Mouse (Mus musculus) ES-Bruce4 (cell line): ENCODE results near the gene 2300009A05Rik. TPM values are rescaled to one million over a fixed set of nuclear protein-coding genes. Genes with fewer than 3 reads are reported as not detected.

ENCODE experiments used
- H3K27ac ChIP-seq: 2 replicates; pipeline ENCODE4 v1.5.1; 2012; ENCODE audit warnings: low read length, inconsistent platforms; ENCODE audit not compliant: insufficient read depth
- H3K27me3 ChIP-seq: 2 replicates; pipeline ENCODE4 v1.6.1; 2012; ENCODE audit warnings: mild to moderate bottlenecking, low read length, inconsistent platforms; ENCODE audit not compliant: control insufficient read depth, poor library complexity, insufficient read depth, severe bottlenecking
- H3K36me3 ChIP-seq: 2 replicates; pipeline ENCODE4 v1.6.1; 2012; ENCODE audit warnings: inconsistent platforms, mild to moderate bottlenecking, low read length, moderate library complexity; ENCODE audit not compliant: control insufficient read depth, poor library complexity, insufficient read depth, severe bottlenecking
- H3K4me1 ChIP-seq: one replicate; pipeline ENCODE4 v1.8.1; 2011; ENCODE audit warnings: low read length; ENCODE audit not compliant: control insufficient read depth, insufficient read depth
- H3K4me3 ChIP-seq: 2 replicates; pipeline ENCODE4 v1.5.1; 2011; ENCODE audit warnings: low read depth, mild to moderate bottlenecking, low read length
- H3K9ac ChIP-seq: 2 replicates; pipeline ENCODE4 v1.6.1; 2012; ENCODE audit warnings: low read depth, mild to moderate bottlenecking, inconsistent platforms; ENCODE audit not compliant: poor library complexity, severe bottlenecking
- H3K9me3 ChIP-seq: replicated peaks from 2 replicates; pipeline ENCODE4 v1.6.1; 2012; ENCODE audit warnings: mild to moderate bottlenecking, low read length, inconsistent platforms; ENCODE audit not compliant: control insufficient read depth, poor library complexity, insufficient read depth, severe bottlenecking
- CTCF ChIP-seq: IDR thresholded peaks from one replicate; pipeline ENCODE4 v1.8.1; 2011; ENCODE audit warnings: low read depth, low read length
- EP300 ChIP-seq: IDR thresholded peaks from 2 replicates; pipeline ENCODE4 v1.6.1; 2011; ENCODE audit warnings: low read depth, low read length; ENCODE audit not compliant: insufficient read depth
- POLR2A ChIP-seq: IDR thresholded peaks from one replicate; pipeline ENCODE4 v1.8.1; 2011; ENCODE audit warnings: low read length; ENCODE audit not compliant: insufficient read depth
- polyA plus RNA-seq: library from polyadenylated mRNA; stranded (reverse); fragments of >200 nt; gene quantifications from 2 replicates; pipeline ENCODE4 v1.2.4, GENCODE M21; 2011; ENCODE audit warnings: low read depth; ENCODE audit not compliant: missing spikeins, insufficient read depth, insufficient read length

2300009A05Rik gene
- polyA plus RNA-seq, 1 experiment: 12.0 TPM

DNA sequence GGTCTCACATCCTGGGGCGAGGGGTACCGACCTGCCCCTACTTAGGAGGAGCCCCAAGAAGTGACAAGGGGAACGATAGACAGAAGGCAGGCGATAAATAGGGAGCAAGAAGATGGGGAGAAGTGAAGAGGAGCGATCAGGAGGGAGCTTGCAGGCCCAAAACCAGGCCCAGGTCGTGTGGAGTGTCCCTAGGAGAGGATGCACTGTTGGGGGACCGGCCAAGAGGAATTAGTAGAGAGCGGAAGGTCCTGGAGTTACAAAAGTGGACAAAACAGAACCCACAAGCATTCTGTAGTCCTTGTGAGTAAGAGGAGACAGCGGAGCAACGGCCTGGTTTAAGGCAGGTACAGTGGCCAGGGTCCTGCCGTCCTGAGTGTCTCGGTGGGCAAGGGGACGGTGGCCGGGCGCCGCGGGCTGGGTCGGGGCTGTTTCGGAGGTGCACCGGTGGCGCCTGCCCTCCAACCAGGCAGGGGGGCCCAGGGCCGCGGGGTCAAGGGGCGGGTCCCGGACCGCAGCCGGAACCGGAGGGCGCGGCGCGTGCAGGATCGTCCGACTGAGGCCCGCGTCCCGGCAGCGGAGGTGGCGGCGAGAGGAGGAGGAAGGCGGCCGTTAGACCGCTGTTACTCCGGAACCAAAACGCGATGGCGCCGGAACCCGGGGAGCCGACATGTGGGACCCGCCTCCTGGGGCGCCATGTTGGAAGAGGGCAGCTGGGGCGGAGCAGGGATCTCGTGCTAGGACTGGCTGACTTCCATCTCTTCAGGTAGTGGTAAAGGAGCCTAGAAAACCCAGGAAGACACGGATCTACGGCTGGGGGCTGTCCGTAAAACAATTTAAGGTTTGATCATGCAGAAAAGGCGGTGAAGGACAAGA is 21.5 kb downstream of the 2300009A05Rik start, which contains the start of gene Map2k5:
Gene Map2k5 (minus strand): TSS at position 633 of the 873 bp plus-strand sequence.
- no peaks in the 10 kb centered on the region for H3K36me3 ChIP-seq
- TF ChIP-seq EP300 (no peak), POLR2A (no peak), CTCF (no peak)
- peak within 1 kb of the TSS; percentile 3; the same call in 1 of the 2 replicates for H3K27ac ChIP-seq
- H3K9ac ChIP-seq: peak within 1 kb of the TSS; percentile 87
- no peaks in the 10 kb centered on the region for H3K9me3 ChIP-seq
- H3K4me1 ChIP-seq: no peaks in the 10 kb centered on the region
- peak within 1 kb of the TSS; percentile 81 for H3K4me3 ChIP-seq
- H3K27me3 ChIP-seq: no peaks in the 10 kb centered on the region

DNA sequence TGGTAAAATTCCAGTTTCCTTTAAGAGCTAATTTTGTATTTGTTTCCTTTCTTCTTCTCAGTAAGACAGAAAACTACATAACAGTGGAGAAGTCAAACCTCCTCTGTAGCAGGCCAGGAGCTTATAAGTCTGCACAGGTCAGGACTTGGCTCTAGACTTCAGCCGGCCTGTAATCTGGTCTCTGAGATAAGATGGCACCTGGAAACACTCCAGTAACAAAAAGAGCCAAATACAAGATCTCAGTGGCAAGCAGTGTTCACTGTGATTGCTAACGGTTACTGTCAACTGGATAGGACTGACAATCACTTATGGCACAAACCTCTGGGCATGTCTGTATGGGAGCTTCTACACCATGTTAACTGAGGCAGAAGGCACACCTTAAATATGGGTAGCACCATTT is 25.7 kb downstream of the 2300009A05Rik start:
- no peak overlapping the region for H3K4me3 ChIP-seq
- no peaks in the 10 kb centered on the region for H3K27me3 ChIP-seq
- H3K27ac ChIP-seq: no peak overlapping the region
- H3K9me3 ChIP-seq: no peaks in the 10 kb centered on the region
- no peaks in the 10 kb centered on the region for H3K36me3 ChIP-seq
- H3K4me1 ChIP-seq: no peaks in the 10 kb centered on the region
- H3K9ac ChIP-seq: no peak overlapping the region
- TF ChIP-seq EP300 (no peak), CTCF (no peak), POLR2A (no peak)

DNA sequence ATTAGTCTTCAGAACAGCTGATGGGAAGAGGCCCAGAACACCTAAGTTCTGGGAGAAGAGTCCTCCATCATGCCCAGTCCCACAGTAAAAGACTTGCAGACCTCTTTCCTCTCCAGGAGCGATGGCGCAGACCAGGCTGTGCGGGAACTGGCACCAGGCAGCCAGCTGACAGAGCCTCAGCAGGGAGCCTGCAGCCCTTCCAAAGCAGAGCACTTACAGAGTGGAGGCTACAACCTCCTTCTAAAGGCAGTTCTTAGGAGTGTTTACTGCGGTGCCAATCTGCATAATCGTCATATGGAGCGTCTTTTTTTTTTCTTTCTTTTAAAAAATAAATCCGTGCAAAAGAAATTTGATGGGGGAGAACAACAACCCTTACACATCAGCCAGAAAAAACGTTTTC is 26.5 kb downstream of the 2300009A05Rik start:
- no peaks in the 10 kb centered on the region for H3K27me3 ChIP-seq
- no peaks in the 10 kb centered on the region for H3K36me3 ChIP-seq
- no peaks in the 10 kb centered on the region for H3K4me1 ChIP-seq
- no peak overlapping the region for H3K9ac ChIP-seq
- H3K27ac ChIP-seq: no peak overlapping the region
- no peak overlapping the region for H3K4me3 ChIP-seq
- no peaks in the 10 kb centered on the region for H3K9me3 ChIP-seq
- TF ChIP-seq CTCF (no peak), POLR2A (no peak), EP300 (no peak)

DNA sequence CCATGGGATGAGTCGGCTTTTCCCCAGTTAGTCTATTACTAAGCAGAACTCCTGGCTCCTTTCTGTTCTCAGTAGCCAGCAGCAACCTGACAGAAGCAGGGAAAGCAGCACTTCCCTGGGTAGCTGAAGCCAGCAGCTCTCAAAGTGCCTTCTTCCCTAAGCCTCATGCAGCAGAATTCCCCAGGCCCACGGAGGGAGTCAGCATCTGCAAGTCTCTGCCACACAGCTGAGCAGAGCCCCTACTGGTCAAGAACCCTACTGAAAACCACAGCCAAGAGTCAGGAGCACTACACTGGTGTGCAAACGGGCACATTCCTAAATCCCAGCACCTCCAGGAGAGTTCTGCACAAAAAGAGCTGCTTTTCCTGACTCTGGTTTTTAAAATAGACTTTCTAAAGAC is 38.6 kb downstream of the 2300009A05Rik start:
- Histone ChIP-seq H3K27me3 (no peaks in the 10 kb centered on the region), H3K27ac (no peak overlapping the region), H3K4me3 (no peak overlapping the region), H3K36me3 (no peaks in the 10 kb centered on the region), H3K4me1 (no peaks in the 10 kb centered on the region), H3K9me3 (no peaks in the 10 kb centered on the region), H3K9ac (no peak overlapping the region)
- TF ChIP-seq CTCF: no peak
- no peak for TF ChIP-seq EP300
- TF ChIP-seq POLR2A: no peak

DNA sequence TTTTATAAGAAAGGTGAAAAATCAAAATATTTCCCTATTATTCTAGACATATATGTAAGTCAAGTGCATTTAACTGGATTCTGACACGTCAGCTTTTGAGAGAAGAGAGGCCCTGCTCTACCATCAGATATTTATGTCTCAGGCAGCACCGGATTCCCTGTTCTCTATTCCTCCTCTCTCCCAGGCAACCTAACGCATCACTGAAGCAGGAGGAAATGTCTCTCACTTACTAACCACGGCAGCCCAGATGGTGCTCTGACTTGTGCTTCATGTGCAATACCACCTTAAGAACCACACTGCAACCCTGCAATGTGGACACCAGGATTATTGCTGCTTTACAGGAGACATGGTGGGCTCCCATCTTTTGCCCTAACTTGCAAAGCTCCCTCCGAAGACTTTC is 40.0 kb downstream of the 2300009A05Rik start:
- TF ChIP-seq EP300 (no peak), CTCF (no peak), POLR2A (no peak)
- H3K9ac ChIP-seq: no peak overlapping the region
- no peaks in the 10 kb centered on the region for H3K4me1 ChIP-seq
- no peak overlapping the region for H3K4me3 ChIP-seq
- no peak overlapping the region for H3K27ac ChIP-seq
- H3K36me3 ChIP-seq: no peaks in the 10 kb centered on the region
- H3K27me3 ChIP-seq: no peaks in the 10 kb centered on the region
- no peaks in the 10 kb centered on the region for H3K9me3 ChIP-seq

DNA sequence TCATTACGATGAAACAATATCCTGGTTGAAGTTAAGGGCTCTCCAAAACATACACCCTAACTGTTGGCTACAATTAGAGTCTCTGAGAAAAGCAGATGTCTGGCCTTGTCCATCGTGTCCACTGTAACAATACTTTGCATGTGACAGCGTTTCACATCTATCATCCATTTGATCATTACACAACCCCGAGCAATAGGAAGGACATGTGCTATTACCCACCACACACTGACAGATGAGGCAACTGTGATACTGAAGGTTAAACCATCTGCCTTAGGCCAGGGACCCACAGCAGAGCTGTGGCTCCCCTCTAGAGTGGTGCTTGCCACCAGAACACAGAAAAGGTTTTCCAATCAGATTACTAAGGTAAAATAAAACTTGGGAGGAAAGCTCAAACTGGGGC is 42.3 kb downstream of the 2300009A05Rik start:
- Histone ChIP-seq H3K36me3 (no peaks in the 10 kb centered on the region), H3K9me3 (no peaks in the 10 kb centered on the region), H3K27me3 (no peaks in the 10 kb centered on the region), H3K4me3 (no peak overlapping the region), H3K9ac (no peak overlapping the region), H3K4me1 (no peaks in the 10 kb centered on the region), H3K27ac (no peak overlapping the region)
- TF ChIP-seq POLR2A: no peak
- TF ChIP-seq EP300: no peak
- no peak for TF ChIP-seq CTCF
